Mouse (Mus musculus): Measurements from ENCODE around the gene Aip.

Aip gene

DNA sequence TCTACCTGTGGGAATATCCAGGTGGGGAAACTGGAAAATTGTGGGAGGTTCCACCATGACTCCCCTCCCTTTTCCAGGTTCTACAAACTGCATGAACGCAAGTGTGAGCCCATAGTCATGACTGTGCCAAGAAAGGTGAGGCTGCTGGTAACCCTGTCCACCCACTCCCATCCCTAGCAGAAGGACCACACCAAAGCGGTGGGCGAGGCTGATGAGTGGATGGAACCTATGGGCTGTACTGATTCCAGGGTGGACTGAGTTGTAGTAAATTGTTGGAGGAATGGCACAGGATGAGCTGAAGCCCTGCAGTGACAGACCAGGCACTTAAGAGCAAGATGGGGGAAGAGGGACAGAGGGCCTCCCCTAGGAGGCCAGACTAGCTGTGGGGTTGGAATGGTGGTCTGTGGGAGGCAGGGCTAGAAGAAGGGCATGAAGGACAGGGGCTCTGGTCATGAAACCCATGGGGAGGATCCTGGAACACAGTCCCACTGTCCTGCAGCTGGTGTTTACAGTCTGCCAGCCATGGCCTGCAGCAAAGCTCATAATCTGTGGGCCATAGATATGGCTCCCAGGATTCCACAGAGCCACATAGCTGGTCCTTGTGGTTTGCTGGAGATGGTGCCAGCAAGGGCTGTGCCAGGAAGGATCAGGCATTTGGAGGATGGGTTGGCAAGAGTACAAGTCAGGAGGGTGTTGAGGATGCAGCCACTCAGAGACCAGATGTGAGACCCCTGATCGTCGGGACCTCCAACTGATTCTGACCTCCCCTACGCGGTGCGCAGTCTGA lies 27.0 kb upstream of the Aip start:
- DNase-seq (ENCODE audit: extremely low read depth, low read depth) = no peak

- no peak for DNase-seq (ENCODE audit: extremely low read depth, low read depth)
These were observed 26.2 kb upstream of the Aip start for GRCm38 (mm10) chr19:4151898-4152297.

- no peak for DNase-seq (ENCODE audit: extremely low read depth, low read depth)
These were observed 25.8 kb upstream of the Aip start for GRCm38 (mm10) chr19:4151488-4151860.

- DNase-seq (ENCODE audit: extremely low read depth, low read depth) = no peak
These were observed 25.2 kb upstream of the Aip start for GRCm38 (mm10) chr19:4150567-4151487.

DNA sequence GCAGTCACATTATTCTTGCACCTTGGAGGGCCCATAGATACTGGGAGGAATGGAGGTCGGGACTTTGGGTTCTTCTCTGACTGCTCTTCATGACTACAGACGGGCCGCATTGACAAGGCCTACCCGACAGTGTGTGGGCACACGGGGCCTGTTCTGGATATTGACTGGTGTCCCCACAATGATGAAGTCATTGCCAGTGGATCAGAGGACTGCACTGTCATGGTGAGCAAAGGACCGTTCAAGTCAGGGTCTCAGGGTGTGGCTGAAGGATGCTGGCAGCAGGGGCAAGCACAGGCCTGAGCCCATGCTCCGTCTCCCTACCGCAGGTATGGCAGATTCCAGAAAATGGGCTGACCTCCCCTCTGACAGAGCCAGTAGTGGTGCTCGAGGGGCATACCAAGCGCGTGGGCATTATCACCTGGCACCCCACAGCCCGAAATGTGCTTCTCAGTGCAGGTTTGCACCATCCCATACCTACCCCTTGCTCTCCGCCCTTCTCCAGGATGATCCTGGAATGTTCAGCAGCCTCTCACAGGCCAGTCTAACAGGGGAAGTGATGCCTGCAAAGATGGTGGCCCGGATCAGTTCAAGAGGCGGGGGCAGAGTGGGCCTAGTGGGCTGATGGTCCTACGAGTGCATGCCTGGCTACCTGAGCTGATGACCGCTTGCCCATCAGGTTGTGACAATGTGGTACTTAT lies 24.3 kb upstream of the Aip start:
- DNase-seq (ENCODE audit: extremely low read depth, low read depth) = no peak

DNA sequence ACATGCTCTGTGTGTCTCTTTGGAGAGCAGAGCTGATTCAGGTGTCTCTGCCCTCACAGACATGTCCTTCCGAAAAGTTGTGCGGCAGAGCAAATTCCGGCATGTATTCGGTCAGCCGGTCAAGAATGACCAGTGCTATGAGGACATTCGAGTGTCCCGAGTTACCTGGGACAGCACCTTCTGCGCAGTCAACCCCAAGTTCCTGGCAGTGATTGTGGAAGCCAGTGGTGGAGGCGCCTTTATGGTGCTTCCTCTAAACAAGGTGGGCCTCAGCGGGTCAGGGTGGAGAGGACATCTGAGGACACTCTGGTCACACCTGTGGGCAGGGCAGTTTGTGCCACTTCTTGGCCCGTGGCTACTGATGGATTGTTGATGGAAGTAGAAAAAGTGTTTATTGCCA lies 23.6 kb upstream of the Aip start:
- no peak for DNase-seq (ENCODE audit: extremely low read depth, low read depth)

DNA sequence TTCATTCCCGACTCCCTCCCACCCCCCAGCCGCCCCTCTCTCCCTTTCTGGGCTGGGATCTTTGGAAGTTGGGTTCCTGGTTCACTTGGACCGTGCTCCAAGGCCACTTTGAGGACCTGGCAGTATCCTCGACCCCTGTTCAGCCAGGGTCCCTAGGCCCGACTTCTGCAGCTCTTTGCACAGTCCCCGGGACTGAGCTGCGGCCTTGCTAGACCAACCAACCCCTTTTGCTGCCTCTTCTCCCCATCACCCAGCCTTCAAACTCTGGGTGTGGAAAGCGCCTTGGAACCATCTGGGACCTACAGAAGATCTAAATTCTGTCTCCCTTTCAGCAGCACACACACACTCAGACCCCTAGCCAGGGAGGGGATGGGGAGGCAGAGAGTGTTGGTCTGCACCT lies 23.2 kb upstream of the Aip start:
- no peak for DNase-seq (ENCODE audit: extremely low read depth, low read depth)

DNA sequence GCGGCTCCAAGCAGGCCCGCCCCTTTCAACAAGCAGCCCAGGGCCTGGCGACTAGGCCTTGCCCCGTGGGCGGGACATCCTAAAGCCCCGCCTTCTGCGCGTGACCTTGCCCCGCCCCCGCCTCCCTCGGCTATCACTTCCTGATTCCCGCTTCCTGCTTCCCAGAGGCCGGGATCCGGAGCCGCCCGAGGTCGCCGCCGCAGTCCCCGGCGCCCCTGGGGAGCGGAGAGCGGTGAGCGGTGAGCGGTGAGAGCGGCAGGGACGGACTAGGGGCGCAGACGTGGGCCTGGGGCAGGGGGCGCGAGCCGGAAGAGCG lies 22.8 kb upstream of the Aip start, which contains the start of gene Coro1b:
Coro1b (plus strand) TSS at position 129 of the 316 bp plus-strand sequence.
- peak; percentile 66 for DNase-seq (ENCODE audit: extremely low read depth, low read depth)

GRCm38 (mm10) chr19:4147782-4148490 lies 22.3 kb upstream of the Aip start:
- no peak for DNase-seq (ENCODE audit: extremely low read depth, low read depth)

DNA sequence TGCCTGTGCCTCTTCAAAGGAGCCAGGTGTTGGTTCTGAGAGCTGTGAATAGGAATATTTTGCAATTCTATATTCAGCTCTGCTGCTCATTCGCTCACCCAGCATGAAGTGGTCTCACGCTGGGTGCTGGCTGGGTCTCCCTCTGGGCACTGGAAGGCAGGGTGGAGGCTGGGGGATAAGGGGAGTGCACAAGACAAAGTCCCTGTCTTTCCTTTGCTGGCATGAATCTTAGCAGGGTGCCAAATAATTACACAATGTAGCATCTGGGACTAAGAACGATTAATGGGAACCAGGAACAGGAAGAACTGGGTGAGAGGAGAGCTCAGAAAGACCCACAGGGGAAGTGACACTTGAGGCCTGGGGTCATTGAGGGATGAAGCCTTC lies 21.4 kb upstream of the Aip start:
- DNase-seq (ENCODE audit: extremely low read depth, low read depth) = no peak

GRCm38 (mm10) chr19:4146366-4147021 lies 20.8 kb upstream of the Aip start:
- DNase-seq (ENCODE audit: extremely low read depth, low read depth) = no peak

DNA sequence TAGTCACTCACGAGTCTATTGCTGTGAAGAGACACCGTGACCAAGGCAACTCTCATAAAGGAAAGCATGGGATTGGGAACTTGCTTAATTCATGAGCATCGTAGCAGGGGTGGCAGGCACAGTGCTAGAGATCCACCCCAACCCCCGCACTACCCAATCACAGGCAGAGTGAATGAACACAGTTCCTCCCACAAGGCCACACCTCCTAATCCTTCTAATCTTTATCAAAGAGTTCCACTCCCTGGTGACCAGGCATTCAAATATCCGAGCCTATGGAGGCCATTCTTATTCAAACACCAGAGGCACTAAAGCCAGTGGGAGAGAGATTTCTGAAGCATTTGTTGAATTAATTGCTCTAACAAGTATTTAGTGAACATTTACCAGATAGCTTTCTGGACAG lies 20.3 kb upstream of the Aip start:
- no peak for DNase-seq (ENCODE audit: extremely low read depth, low read depth)

DNA sequence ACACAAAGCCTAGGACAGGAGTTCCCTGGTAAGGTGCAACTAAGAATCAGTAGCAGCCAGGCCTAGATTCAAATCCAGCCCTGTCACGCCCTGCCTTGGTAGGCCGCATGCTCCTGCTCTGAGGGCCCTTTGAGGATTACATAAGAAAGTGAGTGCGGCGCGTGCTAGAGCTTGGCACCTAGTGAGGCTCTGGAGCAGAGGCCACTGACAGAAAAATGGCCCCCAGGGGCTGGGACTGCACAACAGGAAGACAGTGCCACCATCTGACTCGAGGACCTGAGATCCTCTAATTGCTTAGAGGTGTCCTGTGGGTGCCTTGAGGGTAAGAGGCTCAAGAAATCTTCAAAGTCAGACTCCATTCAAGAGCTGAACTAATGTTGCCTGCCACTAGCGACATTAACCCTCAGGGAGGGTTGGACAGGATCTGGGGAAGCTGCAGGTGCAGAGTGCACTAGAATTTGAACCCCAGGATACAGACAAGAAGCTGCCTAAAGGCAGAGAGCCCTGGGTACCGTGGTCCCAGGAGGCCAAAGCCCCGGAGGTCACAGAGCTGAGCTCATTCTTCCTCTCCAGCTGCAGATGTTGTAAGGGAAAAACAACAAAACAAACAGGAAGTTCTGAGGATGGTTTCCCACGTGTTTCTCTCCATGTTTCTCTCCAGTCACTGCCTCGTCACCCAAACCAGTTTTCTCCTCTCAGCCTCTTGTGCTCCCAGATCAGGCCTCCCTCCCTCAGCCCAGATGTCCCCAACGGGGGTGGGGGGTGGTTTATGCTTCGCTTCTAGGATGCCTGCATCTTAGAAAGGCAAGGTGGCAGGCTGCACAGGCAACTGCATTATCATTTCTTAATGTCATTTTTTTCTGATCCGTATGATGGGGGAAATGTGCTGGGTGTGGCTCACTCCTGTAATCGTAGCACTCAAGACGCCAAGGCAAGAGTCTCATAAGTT lies 19.2 kb upstream of the Aip start:
- DNase-seq (ENCODE audit: extremely low read depth, low read depth) = no peak

- DNase-seq (ENCODE audit: extremely low read depth, low read depth) = no peak
These were observed 18.2 kb upstream of the Aip start, which contains the start of gene Cabp4 for GRCm38 (mm10) chr19:4143759-4144268. Gene Cabp4 (minus strand): TSS chr19:4144033.

DNA sequence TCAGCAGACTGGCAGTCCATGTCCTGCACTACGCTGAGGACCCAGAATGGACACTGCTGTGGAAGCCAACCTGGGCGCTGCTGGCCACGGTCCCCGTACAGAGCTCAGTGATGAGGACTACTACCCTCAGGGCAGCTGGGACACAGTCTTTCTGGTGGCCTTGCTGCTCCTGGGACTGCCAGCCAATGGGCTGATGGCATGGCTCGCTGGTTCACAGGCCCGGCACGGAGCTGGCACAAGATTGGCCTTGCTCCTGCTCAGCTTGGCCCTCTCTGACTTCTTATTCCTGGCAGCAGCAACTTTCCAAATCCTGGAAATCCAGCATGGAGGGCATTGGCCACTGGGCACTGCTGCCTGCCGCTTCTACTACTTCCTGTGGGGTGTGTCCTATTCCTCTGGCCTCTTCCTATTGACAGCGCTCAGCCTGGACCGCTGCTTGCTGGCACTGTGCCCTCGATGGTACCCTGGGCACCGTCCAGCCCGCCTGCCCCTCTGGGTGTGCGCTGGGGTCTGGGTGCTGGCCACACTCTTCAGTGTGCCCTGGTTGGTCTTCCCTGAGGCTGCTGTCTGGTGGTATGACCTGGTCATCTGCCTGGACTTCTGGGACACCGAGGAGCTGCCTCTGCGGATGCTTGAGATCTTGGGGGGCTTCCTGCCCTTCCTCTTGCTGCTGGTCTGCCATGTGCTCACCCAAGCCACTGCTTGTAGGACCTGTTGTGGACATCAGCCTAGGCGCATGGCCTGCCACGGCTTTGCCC lies 16.9 kb upstream of the Aip start:
- no peak for DNase-seq (ENCODE audit: extremely low read depth, low read depth)

GRCm38 (mm10) chr19:4140147-4140546 lies 14.5 kb upstream of the Aip start:
- no peak for DNase-seq (ENCODE audit: extremely low read depth, low read depth)

DNA sequence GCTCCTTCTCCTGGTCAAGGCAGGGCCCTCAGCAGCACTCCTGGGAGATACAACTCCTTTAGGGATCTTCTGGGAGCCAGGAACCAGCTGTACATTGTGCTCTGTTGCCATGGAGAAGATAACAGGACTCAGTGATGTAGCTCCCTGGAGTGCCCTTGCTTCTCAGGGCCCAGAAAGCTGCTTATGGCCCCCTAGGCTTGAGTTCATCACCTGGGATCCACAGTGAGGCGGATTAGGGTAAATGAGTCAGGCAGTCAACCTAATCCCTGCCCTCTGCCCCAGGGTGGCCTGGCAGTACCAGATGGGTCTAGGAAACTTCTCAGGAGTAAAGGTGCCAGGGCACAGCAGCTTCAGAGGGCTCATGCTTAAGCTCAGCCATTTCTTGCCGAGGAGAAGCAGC lies 13.8 kb upstream of the Aip start, which contains the start of gene Gpr152:
Gpr152 (plus strand) TSS at position 342 of the 400 bp plus-strand sequence.
- DNase-seq (ENCODE audit: extremely low read depth, low read depth) = no peak

DNA sequence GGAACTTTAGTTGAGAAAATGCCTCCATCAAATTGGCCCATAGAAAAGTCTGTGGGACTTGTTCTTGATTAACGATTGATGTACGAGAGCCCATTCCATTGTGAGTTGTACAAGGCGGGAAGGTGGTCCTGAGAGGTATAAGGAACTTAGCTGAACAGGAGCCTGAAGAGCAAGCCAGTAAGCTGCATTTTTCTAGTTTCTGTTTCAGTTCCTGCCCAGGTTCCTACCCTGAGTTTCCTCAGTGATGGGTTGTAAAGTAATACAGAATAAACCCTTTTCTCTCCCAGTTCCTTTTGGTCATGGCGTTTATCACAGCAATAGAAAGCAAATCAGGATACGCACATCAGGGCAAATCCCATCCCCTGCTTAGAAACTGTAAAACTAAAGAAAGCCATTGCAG lies 12.3 kb upstream of the Aip start:
- DNase-seq (ENCODE audit: extremely low read depth, low read depth) = no peak

GRCm38 (mm10) chr19:4136463-4136862 lies 10.8 kb upstream of the Aip start:
- DNase-seq (ENCODE audit: extremely low read depth, low read depth) = no peak

Measured in MEL-GATA-1-ER (cell line).